Mouse (Mus musculus): ENCODE measurements around the gene Serpina16.
"Not testable (repeated sequence)": the region's sequence is repeated elsewhere in the genome, so short reads cannot be mapped to it uniquely, and the experiment has no call there.

The Serpina16 gene

GRCm38 (mm10) chr12:103670964-103671363 is 5.0 kb downstream of the Serpina16 start:
- H3K9me3 ChIP-seq (ENCODE audit: low read length): no peaks in the 10 kb centered on the region
- H3K4me3 ChIP-seq (replicated peaks; ENCODE audit: low read length): no peak overlapping the region
- TF ChIP-seq NANOG (IDR thresholded peaks at IDR 0.05; ENCODE audit: borderline replicate concordance, low read length): no peak
- TF ChIP-seq CTCF (conservative IDR thresholded peaks at IDR 0.05; ENCODE audit: low read length): no peak
- TF ChIP-seq POU5F1 (IDR thresholded peaks at IDR 0.05; ENCODE audit: borderline replicate concordance, low read length): no peak
- H3K27me3 ChIP-seq (ENCODE audit: insufficient read depth, low read length): no peaks in the 10 kb centered on the region
- H3K4me1 ChIP-seq (replicated peaks; ENCODE audit: low read depth, low read length): no peaks in the 10 kb centered on the region
- H3K36me3 ChIP-seq (ENCODE audit: insufficient read depth, low read length): no peaks in the 10 kb centered on the region

GRCm38 (mm10) chr12:103670344-103670743 is 5.6 kb downstream of the Serpina16 start:
- Histone ChIP-seq H3K9me3 (ENCODE audit: low read length) (no peaks in the 10 kb centered on the region), H3K4me3 (replicated peaks; ENCODE audit: low read length) (no peak overlapping the region), H3K27me3 (ENCODE audit: insufficient read depth, low read length) (no peaks in the 10 kb centered on the region), H3K4me1 (replicated peaks; ENCODE audit: low read depth, low read length) (no peaks in the 10 kb centered on the region), H3K36me3 (ENCODE audit: insufficient read depth, low read length) (no peaks in the 10 kb centered on the region)
- no peak for TF ChIP-seq NANOG (IDR thresholded peaks at IDR 0.05; ENCODE audit: borderline replicate concordance, low read length)
- TF ChIP-seq POU5F1 (IDR thresholded peaks at IDR 0.05; ENCODE audit: borderline replicate concordance, low read length): no peak
- TF ChIP-seq CTCF (conservative IDR thresholded peaks at IDR 0.05; ENCODE audit: low read length): no peak

GRCm38 (mm10) chr12:103665286-103665685 is 10.7 kb downstream of the Serpina16 start:
- TF ChIP-seq CTCF (conservative IDR thresholded peaks at IDR 0.05; ENCODE audit: low read length) (no peak), NANOG (IDR thresholded peaks at IDR 0.05; ENCODE audit: borderline replicate concordance, low read length) (no peak), POU5F1 (IDR thresholded peaks at IDR 0.05; ENCODE audit: borderline replicate concordance, low read length) (no peak)
- H3K9me3 ChIP-seq (ENCODE audit: low read length): no peaks in the 10 kb centered on the region
- no peaks in the 10 kb centered on the region for H3K4me1 ChIP-seq (replicated peaks; ENCODE audit: low read depth, low read length)

DNA sequence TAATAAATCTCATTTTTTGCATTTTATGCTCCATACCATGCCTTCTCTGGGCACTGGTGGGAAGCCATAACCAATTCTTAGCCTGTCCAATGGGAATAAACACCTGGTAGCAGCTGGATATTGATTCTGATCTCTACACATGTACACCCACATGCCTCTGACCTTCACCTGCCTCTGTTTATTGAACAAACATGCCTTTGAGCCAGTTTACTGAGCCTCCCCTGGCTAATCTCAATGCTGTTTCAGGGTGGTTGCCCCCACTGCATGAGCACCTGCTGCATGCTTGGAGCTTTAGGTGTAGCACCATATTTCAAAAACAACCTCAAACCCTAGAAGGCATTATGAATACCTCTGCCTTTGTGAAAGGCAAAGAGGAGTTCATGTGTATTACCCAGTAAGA is 13.9 kb downstream of the Serpina16 start:
- not testable (repeated sequence) for H3K27me3 ChIP-seq (ENCODE audit: insufficient read depth, low read length); H3K36me3 ChIP-seq (ENCODE audit: insufficient read depth, low read length); H3K4me1 ChIP-seq (replicated peaks; ENCODE audit: low read depth, low read length); H3K9me3 ChIP-seq (ENCODE audit: low read length); H3K4me3 ChIP-seq (replicated peaks; ENCODE audit: low read length)

More at GRCm38 (mm10) chr12:103665286-103665685, 10.7 kb downstream of the Serpina16 start:
- Histone ChIP-seq H3K4me3 (replicated peaks; ENCODE audit: low read length) (no peak overlapping the region), H3K27me3 (ENCODE audit: insufficient read depth, low read length) (no peaks in the 10 kb centered on the region), H3K36me3 (ENCODE audit: insufficient read depth, low read length) (no peaks in the 10 kb centered on the region)

- Histone ChIP-seq H3K4me1 (replicated peaks; ENCODE audit: low read depth, low read length) (no peaks in the 10 kb centered on the region), H3K27me3 (ENCODE audit: insufficient read depth, low read length) (no peaks in the 10 kb centered on the region), H3K9me3 (ENCODE audit: low read length) (no peaks in the 10 kb centered on the region), H3K4me3 (replicated peaks; ENCODE audit: low read length) (no peak overlapping the region), H3K36me3 (ENCODE audit: insufficient read depth, low read length) (no peaks in the 10 kb centered on the region)
- TF ChIP-seq POU5F1 (IDR thresholded peaks at IDR 0.05; ENCODE audit: borderline replicate concordance, low read length): no peak
- TF ChIP-seq CTCF (conservative IDR thresholded peaks at IDR 0.05; ENCODE audit: low read length): no peak
- no peak for TF ChIP-seq NANOG (IDR thresholded peaks at IDR 0.05; ENCODE audit: borderline replicate concordance, low read length)
Measured at GRCm38 (mm10) chr12:103660076-103660475, 15.9 kb downstream of the Serpina16 start.

DNA sequence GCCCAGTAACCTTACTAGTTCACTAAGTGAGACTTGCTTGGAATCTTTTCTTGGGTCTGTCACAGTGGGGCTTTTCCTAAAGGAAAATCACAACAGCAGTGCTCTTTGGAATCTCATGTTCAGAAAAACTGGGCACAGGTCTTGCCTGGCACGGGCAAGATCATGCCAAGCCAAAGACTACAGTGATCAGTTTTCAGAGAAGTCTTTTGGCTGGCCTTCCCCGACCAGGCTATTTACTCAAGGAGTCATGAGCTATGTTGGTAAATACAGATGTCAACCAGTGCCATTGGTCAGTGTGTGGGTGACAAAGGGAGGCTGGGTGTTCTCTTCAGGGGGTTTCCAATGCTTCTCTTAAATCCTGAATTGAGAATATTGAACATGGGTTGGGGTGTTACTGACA is 16.8 kb downstream of the Serpina16 start:
- H3K27me3 ChIP-seq (ENCODE audit: insufficient read depth, low read length): no peaks in the 10 kb centered on the region
- TF ChIP-seq NANOG (IDR thresholded peaks at IDR 0.05; ENCODE audit: borderline replicate concordance, low read length) (no peak), CTCF (conservative IDR thresholded peaks at IDR 0.05; ENCODE audit: low read length) (no peak), POU5F1 (IDR thresholded peaks at IDR 0.05; ENCODE audit: borderline replicate concordance, low read length) (no peak)
- no peaks in the 10 kb centered on the region for H3K36me3 ChIP-seq (ENCODE audit: insufficient read depth, low read length)
- no peaks in the 10 kb centered on the region for H3K9me3 ChIP-seq (ENCODE audit: low read length)
- H3K4me3 ChIP-seq (replicated peaks; ENCODE audit: low read length): no peak overlapping the region
- H3K4me1 ChIP-seq (replicated peaks; ENCODE audit: low read depth, low read length): no peaks in the 10 kb centered on the region

DNA sequence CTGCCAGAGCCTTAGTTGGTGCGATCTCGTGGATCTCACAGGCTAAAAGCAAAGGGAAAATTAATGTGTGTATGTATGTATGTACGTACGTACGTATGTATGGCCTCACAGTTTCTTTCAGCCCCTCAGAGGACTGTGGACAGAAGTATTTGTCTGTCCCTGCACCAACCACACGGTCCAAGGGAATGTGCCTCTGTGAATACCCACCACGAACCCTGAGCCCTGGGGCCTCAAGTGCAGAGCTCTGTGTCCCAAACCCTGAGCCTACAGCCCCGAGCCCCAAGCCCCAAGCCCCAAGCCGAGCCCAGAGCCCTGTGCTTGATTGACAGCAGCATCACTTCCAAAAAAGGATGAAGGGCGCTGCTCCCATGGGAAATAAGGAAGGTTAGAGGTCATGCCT is 17.9 kb downstream of the Serpina16 start:
- no peaks in the 10 kb centered on the region for H3K27me3 ChIP-seq (ENCODE audit: insufficient read depth, low read length)
- no peaks in the 10 kb centered on the region for H3K9me3 ChIP-seq (ENCODE audit: low read length)
- H3K36me3 ChIP-seq (ENCODE audit: insufficient read depth, low read length): no peaks in the 10 kb centered on the region
- no peaks in the 10 kb centered on the region for H3K4me1 ChIP-seq (replicated peaks; ENCODE audit: low read depth, low read length)
- TF ChIP-seq POU5F1 (IDR thresholded peaks at IDR 0.05; ENCODE audit: borderline replicate concordance, low read length) (no peak), NANOG (IDR thresholded peaks at IDR 0.05; ENCODE audit: borderline replicate concordance, low read length) (no peak), CTCF (conservative IDR thresholded peaks at IDR 0.05; ENCODE audit: low read length) (no peak)
- H3K4me3 ChIP-seq (replicated peaks; ENCODE audit: low read length): no peak overlapping the region

GRCm38 (mm10) chr12:103656848-103657626 is 18.9 kb downstream of the Serpina16 start, which contains the start of gene Serpina6:
Gene Serpina6 (minus strand): TSS chr12:103657212.
- no peaks in the 10 kb centered on the region for H3K36me3 ChIP-seq (ENCODE audit: insufficient read depth, low read length)
- H3K27me3 ChIP-seq (ENCODE audit: insufficient read depth, low read length): no peaks in the 10 kb centered on the region
- H3K9me3 ChIP-seq (ENCODE audit: low read length): no peaks in the 10 kb centered on the region
- TF ChIP-seq NANOG (IDR thresholded peaks at IDR 0.05; ENCODE audit: borderline replicate concordance, low read length): no peak
- no peak for TF ChIP-seq POU5F1 (IDR thresholded peaks at IDR 0.05; ENCODE audit: borderline replicate concordance, low read length)
- no peak for TF ChIP-seq CTCF (conservative IDR thresholded peaks at IDR 0.05; ENCODE audit: low read length)
- H3K4me1 ChIP-seq (replicated peaks; ENCODE audit: low read depth, low read length): no peaks in the 10 kb centered on the region
- no peak within 1 kb of the TSS for H3K4me3 ChIP-seq (replicated peaks; ENCODE audit: low read length)
